Mouse (Mus musculus): Measurements from ENCODE around the gene Zfhx3. TPM values are rescaled to one million over a fixed set of nuclear protein-coding genes. Genes with fewer than 3 reads are reported as not detected.

The Zfhx3 gene
- polyA plus RNA-seq, 2 experiments from 2014 or later, result 0.58 TPM; not detected in 1

GRCm38 (mm10) chr8:108595721-108596495 lies 653.5 kb downstream of the Zfhx3 start:
- ATAC-seq, result no peak

GRCm38 (mm10) chr8:108599003-108599402 lies 656.6 kb downstream of the Zfhx3 start:
- no peak for ATAC-seq

DNA sequence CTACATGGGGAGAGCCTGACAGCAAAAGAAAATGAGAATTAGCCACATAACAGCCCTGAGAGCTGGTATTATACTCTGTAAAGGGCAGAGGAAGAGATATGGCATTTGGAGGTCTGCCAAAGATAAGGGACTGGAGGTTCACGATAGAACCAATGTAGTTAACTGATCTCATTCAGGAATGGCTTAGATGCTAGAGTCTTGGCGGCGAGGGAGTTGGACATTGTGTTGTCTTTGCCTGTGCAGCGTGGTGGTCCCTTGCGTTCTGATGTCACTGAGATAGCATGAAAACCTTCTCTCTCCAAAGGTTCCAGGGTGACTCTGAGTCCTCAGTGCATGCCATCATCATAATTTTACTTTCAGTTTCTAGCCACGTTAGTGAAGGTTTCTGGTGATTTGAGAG lies 657.1 kb downstream of the Zfhx3 start:
- ATAC-seq, result no peak

DNA sequence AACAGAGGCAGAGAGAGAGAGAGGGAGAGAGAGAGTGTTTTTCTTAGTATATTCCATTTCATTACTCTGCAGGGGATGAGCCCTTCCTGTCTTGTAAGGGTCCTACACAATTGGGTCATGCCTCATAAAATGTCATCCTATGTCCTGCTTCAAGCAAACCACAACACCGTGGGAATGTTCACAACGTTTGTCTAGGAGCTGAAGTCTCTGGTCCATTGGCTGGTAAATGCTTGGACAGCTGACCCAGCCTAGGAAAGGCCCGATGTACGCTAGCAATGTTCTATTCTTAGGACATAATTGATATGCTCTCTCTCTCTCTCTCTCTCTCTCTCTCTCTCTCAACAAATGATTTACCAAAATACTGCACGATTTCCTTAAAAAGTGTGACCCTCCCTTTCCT lies 666.2 kb downstream of the Zfhx3 start:
- no peak for ATAC-seq

DNA sequence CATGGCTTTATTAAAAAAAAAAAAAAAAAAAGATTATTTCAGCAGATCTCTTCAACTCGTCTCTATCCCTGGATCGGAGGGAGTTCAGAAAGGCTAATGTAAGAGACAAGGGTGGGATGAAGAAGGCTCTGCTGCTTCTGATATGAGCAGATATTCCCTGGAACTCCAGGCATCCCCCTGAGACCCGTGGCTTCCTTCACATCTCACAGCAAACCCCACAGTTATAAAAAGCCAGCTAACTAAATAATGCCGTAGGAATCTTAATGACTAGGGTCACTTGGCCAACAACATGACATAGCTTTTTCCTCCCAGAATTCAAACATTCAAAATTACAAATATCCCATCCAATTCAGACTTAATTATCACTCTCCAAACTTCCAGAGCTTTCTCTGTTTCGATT lies 666.7 kb downstream of the Zfhx3 start:
- no peak for ATAC-seq

GRCm38 (mm10) chr8:108611141-108611674 lies 668.8 kb downstream of the Zfhx3 start:
- ATAC-seq, result no peak

DNA sequence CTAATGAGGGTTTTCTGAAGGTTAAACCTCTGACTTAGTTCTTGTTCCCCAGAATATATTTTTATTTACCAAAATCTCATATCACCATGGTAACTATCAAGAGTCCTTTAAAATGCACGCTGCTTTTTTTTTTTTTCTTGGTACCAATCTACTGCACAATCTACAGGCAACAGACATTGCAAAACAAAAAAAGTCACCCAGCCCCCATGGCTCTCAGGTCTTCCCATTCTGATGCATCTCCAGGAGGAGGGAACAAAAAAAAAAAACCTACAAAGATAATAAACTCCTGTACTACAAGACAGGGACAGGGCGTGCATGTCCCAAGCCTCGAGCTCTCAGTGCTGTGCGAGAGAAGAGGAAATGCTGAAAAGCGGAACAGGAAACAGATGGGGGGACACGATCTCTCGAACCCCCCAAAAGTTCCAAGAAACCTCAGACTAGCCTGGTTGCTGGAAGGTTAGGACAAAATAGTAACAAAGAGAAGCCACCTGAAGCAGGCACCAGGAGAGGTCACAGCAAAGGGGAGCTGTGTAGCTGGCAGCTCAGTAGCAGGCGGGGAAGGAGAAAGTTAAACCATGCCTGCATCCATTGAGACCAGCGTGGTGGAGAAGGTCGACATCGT lies 669.5 kb downstream of the Zfhx3 start:
- no peak for ATAC-seq

DNA sequence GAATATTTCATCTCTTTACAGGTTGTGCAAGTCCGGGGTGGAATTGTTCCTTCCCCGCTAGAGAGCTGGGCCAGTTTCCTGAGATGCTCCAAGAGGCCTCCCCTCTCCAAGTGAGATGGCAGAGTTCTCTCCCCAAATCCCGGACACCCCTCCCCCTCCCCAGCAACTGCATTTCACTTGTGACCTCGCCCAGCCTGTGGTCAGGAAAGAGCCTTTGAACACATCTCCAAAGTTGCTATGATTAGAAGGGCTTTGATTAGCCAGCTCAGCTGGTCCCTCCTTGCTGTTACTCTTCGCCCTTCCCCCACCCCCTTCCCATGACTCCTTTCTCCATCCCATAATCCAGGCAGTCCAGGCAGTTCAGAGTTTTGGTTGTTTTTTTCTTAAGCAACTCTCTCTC lies 670.4 kb downstream of the Zfhx3 start:
- ATAC-seq, result no peak

- ATAC-seq, result no peak
Measured at GRCm38 (mm10) chr8:108613280-108613679, 670.8 kb downstream of the Zfhx3 start.

DNA sequence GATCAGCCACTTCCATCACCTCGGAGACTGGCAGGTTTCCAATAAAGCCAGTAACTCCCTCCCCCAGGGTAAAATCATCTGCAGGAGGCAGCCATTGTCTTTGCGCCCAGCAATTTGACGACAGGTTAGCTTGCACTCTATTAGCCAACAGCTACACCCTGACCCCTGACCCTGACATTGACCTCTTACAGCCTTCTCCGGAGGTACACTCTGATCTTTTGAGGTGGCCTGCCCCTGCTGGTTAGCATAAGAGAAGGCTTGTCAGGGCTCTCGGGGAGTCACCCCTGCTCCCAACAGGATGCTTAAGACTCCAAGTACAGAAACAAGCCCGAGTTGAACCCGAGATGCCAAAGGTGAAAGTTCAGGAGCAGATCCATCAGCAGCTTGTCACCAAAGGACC lies 678.9 kb downstream of the Zfhx3 start:
- no peak for ATAC-seq

GRCm38 (mm10) chr8:108623660-108624059 lies 681.2 kb downstream of the Zfhx3 start:
- no peak for ATAC-seq

GRCm38 (mm10) chr8:108625571-108626120 lies 683.2 kb downstream of the Zfhx3 start:
- no peak for ATAC-seq

DNA sequence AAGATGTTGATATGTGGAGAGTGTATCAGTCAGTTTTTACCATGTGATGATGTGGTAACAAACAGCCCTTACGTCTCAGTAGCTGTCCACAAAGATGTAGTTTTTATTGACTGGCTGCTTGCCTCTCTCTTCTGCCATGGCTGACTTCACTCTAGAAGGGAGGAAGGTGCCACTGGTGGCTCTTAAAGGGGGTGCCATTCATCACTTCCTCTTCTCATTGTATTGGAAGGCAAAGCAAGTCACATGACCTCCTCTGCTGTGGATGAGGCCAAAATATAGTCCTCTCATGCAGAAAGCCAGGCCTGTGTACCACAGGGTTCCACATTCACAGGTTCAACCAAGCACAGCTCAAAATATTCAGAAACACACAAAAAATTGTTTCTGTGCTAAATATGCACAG lies 688.6 kb downstream of the Zfhx3 start:
- ATAC-seq, result no peak

DNA sequence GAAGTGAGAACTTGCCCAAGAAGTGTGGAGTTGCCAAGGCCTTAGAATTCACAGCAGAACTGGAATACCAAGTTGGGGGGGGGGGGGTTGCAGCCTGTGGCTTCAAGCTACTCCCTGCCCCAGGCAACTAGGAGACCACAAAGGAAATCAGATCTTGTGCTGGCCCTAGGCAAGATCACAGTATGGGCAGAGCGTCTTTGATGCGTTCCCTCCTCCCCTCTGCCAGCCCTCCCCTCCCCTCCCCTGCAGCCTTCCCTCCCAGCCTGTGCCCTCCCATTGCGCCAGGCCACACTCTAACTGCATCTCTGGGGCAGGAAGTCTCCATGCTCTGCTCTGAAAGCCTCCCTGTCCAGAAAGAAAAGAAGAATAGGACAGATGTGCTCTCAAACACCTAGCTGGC lies 691.8 kb downstream of the Zfhx3 start:
- ATAC-seq, result no peak

- no peak for ATAC-seq
Measured at GRCm38 (mm10) chr8:108637887-108638286, 695.4 kb downstream of the Zfhx3 start.

GRCm38 (mm10) chr8:108645660-108646059 lies 703.2 kb downstream of the Zfhx3 start:
- ATAC-seq, result no peak

- no peak for ATAC-seq
Measured at GRCm38 (mm10) chr8:108647556-108647955, 705.1 kb downstream of the Zfhx3 start.

- no peak for ATAC-seq
Measured at GRCm38 (mm10) chr8:108648993-108649392, 706.5 kb downstream of the Zfhx3 start.

DNA sequence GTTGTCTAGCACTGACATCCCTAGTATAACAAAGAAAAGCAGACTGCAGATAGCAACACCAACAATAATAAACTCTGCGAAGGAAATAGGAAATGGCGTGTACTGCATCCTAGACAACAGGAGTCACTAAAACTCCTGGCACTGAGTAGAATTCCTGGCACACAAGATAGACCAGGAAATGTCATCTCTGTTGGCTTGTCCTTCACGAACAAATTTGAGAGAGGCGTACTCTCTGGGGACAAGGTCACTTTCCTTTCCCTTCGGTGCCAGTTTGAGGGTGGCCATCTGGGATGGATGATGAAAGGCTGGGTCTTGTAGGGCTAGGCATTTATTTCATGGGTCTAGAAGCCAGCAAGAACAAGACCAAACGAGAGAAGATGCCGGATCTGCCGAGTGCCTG lies 708.4 kb downstream of the Zfhx3 start:
- ATAC-seq, result no peak

- no peak for ATAC-seq
Measured at GRCm38 (mm10) chr8:108661486-108662093, 719.1 kb downstream of the Zfhx3 start.

DNA sequence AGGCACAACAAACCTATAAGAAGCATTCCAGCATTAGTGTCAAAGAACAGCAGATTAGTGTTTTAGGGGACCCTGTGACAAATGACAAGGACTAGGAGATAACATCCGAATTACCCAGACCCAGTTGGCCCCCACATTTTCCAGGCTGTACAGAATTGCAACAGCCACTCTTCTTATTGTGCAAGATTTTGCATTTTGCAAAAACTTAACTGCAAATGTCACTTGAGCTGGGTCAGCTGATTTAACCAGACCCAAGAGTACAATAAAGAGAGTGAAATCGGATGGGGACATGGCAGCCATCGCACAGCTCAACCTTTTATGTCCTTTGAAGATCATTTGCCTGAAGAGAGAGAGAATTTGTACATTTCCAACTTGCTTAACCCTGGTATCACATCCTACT lies 720.3 kb downstream of the Zfhx3 start:
- ATAC-seq, result no peak

GRCm38 (mm10) chr8:108671939-108672515 lies 729.6 kb downstream of the Zfhx3 start:
- ATAC-seq, result no peak

DNA sequence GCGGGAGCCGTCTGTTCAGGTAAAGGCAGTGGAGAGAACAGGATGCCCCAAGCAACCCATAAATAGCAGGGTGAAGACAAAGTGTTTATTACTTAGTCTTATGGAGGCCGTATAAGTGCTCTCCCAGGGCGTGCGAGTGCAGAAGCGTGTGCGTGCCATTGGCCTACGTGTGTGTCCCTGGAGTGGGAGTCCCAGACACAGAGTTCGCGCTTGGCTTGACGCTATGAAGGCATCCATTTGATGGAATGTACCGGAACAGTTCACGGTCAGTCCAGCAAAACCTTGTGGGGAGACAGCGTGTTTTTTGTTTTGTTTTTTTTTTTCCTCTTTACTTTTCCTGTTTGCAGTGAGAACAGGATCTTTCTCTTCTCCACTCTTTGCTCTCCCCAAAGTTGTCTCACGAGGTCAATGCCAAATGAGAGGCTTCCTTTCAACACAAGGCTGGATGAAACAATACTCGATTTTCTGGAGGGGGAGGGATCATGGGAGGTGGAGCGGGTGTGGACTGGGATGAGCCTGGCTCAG lies 732.6 kb downstream of the Zfhx3 start:
- no peak for ATAC-seq

Data from activated CD4-positive, CD25-positive, alpha-beta regulatory T cell, adult 4 months (primary cell).